Mouse (Mus musculus) midbrain, embryonic 15.5 days (tissue): ENCODE results near the gene Hax1. TPM values are rescaled to one million over a fixed set of nuclear protein-coding genes. Genes with fewer than 3 reads are reported as not detected.

ENCODE experiments used
- ATAC-seq: fragments of 200-750 bp; cut with Nextera tagmentation; replicated peaks from 2 replicates; pipeline ENCODE4 v1.8.0; 2017; ENCODE audit warnings: moderate TSS enrichment
- H3K27ac ChIP-seq: fragments of 300-500 bp; sonication (generic); 2 replicates; pipeline ENCODE4 v1.5.1; 2015; ENCODE audit warnings: mild to moderate bottlenecking, inconsistent platforms
- H3K27me3 ChIP-seq: fragments of 300-500 bp; sonication (generic); replicated peaks from 2 replicates; pipeline ENCODE4 v1.6.1; 2015; ENCODE audit warnings: inconsistent platforms
- H3K36me3 ChIP-seq: fragments of 300-500 bp; sonication (generic); replicated peaks from 2 replicates; pipeline ENCODE4 v1.6.1; 2015; ENCODE audit warnings: inconsistent platforms
- H3K4me1 ChIP-seq: fragments of 300-500 bp; sonication (generic); 2 replicates; pipeline ENCODE4 v1.6.1; 2015; ENCODE audit warnings: inconsistent platforms
- H3K4me2 ChIP-seq: fragments of 300-500 bp; sonication (generic); 2 replicates; pipeline ENCODE4 v1.6.1; 2015; ENCODE audit warnings: inconsistent platforms, mild to moderate bottlenecking, moderate library complexity
- H3K4me3 ChIP-seq: fragments of 300-500 bp; sonication (generic); 2 replicates; pipeline ENCODE4 v1.5.1; 2015; ENCODE audit warnings: mild to moderate bottlenecking, inconsistent platforms
- H3K9ac ChIP-seq: fragments of 300-500 bp; sonication (generic); 2 replicates; pipeline ENCODE4 v1.6.1; 2015; ENCODE audit warnings: mild to moderate bottlenecking, inconsistent platforms
- H3K9me3 ChIP-seq: fragments of 300-500 bp; sonication (generic); 2 replicates; pipeline ENCODE4 v1.6.1; 2016; ENCODE audit warnings: inconsistent platforms
- WGBS: fragments of 180-500 bp; shearing (Covaris S2); methylation state at CpG from one replicate; pipeline ENCODE4 v1.1.7; 2015; ENCODE audit warnings: mixed read lengths; 5-methylcytosine and 5-hydroxymethylcytosine counted together
- polyA plus RNA-seq: library from polyadenylated mRNA; unstranded; fragments of >200 nt; fragmentation: Nextera tagmentation; extraction: Ambion mirVana; gene quantifications from 2 replicates; pipeline ENCODE4 v1.2.1, GENCODE M21; 2015

The Hax1 gene
- polyA plus RNA-seq = 106 and 121 TPM in 2 replicates

- Histone ChIP-seq H3K4me3 (peak within 1 kb of the TSS; percentile 57), H3K9me3 (no peaks in the 10 kb centered on the region), H3K27ac (peak within 1 kb of the TSS; percentile 89), H3K9ac (peak within 1 kb of the TSS; percentile 83), H3K4me1 (peaks cover 22% of the 10 kb centered on the region), H3K4me2 (peak within 1 kb of the TSS; percentile 94), H3K36me3 (peaks cover 22% of the 10 kb centered on the region; the same call in 1 of the 2 replicates), H3K27me3 (no peaks in the 10 kb centered on the region)
- under 1% methylated on average over 26 of the region's 26 CpGs for WGBS
- ATAC-seq = peak; percentile 96
These were observed at the start of gene Hax1 for GRCm38 (mm10) chr3:89998612-89999054. Gene Hax1 (minus strand): TSS chr3:89998780.

GRCm38 (mm10) chr3:90036263-90036662 lies 37.7 kb upstream of the Hax1 start:
- Histone ChIP-seq H3K36me3 (peaks cover 47% of the 10 kb centered on the region), H3K9me3 (no peaks in the 10 kb centered on the region), H3K9ac (no peak overlapping the region), H3K4me2 (no peak overlapping the region), H3K4me3 (no peak overlapping the region), H3K4me1 (no peaks in the 10 kb centered on the region), H3K27ac (no peak overlapping the region), H3K27me3 (no peaks in the 10 kb centered on the region)
- no peak for ATAC-seq
- 98% methylated on average over 1 of the region's 1 CpGs for WGBS

DNA sequence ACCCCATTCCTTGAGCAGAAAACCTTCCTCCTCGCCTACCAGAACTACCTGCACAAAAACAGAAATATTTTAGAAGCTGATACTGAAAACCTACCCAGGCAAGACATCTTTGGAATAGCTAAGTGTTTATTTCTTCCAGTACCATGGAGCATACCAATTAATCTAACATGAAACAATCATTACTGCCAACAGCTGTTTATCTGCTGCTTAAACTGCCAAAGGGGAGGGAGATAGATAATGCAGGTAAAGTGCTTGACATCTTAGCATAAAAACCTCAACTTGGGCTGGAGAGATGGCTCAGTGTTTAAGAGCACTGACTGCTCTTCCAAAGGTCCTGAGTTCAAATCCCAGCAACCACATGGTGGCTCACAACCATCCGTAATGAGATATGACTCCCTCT lies 36.1 kb upstream of the Hax1 start:
- H3K4me1 ChIP-seq = no peaks in the 10 kb centered on the region
- H3K9ac ChIP-seq = no peak overlapping the region
- H3K4me2 ChIP-seq = no peak overlapping the region
- H3K4me3 ChIP-seq = no peak overlapping the region
- H3K9me3 ChIP-seq = no peaks in the 10 kb centered on the region
- 94% methylated on average over 2 of the region's 2 CpGs for WGBS
- no peaks in the 10 kb centered on the region for H3K27me3 ChIP-seq
- peaks cover 48% of the 10 kb centered on the region for H3K36me3 ChIP-seq
- ATAC-seq = no peak
- no peak overlapping the region for H3K27ac ChIP-seq

DNA sequence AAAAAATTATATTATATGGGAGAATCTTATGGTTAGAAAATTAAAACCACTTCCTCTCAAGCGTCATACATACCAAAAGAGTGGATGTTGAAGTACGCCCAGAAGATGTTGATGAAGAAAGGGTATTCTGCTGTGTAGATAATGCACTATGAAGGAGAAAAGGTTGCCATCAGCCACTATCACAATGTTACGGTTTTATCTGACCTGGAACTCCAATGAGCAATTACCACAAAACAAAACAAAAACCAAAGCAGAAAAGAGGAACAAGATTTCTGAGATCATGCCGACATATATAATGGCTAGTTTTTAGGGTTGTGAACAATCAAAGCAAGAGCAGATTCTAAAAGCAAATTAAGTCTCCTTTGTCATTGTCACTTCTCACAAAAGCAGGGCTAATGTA lies 18.0 kb upstream of the Hax1 start:
- Histone ChIP-seq H3K9ac (no peak overlapping the region), H3K4me1 (no peaks in the 10 kb centered on the region), H3K4me3 (no peak overlapping the region), H3K27me3 (no peaks in the 10 kb centered on the region), H3K4me2 (no peak overlapping the region), H3K9me3 (no peaks in the 10 kb centered on the region), H3K27ac (no peak overlapping the region), H3K36me3 (peaks cover 90% of the 10 kb centered on the region)
- WGBS = 92% methylated on average over 4 of the region's 4 CpGs
- no peak for ATAC-seq

GRCm38 (mm10) chr3:90010291-90010690 lies 11.7 kb upstream of the Hax1 start:
- Histone ChIP-seq H3K9me3 (no peaks in the 10 kb centered on the region), H3K4me2 (no peak overlapping the region), H3K4me3 (no peak overlapping the region), H3K27ac (no peak overlapping the region), H3K4me1 (no peaks in the 10 kb centered on the region), H3K27me3 (no peaks in the 10 kb centered on the region), H3K9ac (no peak overlapping the region), H3K36me3 (peaks cover 88% of the 10 kb centered on the region)
- no peak for ATAC-seq
- 87% methylated on average over 2 of the region's 2 CpGs for WGBS

DNA sequence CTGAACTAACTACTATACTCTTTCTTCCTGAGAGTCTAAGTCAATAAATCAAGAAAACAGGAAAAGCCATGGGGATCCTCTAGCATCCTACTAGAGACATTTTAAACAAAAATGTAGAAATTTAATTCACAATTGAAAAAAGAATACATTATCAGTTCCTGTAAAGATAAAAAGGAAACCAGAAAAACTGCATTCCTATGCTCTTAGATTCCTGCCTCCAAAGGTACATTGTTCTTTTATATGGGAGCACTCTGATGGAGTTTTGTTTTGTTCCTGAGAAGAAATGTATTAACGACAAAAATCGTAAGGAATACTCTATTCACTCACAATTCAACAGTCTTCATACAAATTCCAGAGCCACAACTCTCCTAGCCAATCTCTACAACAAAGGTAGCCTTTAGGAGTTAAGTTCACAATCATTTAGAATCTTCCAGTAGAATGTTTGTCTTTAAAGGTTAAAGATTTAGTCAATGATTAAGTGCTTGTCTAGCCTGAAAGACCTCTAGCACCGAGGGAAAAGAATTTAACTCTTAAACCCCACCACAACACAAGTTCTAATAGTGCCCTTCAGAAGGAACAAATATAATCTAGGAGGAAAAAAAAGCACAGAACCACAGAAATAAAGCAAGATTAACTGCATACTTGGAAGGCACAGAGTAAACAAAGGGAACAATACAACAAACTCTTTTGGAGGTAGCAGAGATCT lies 5.7 kb upstream of the Hax1 start:
- WGBS = 81% methylated on average over 3 of the region's 3 CpGs
- Histone ChIP-seq H3K36me3 (peaks cover 57% of the 10 kb centered on the region), H3K4me1 (peaks cover 5% of the 10 kb centered on the region), H3K27ac (no peak overlapping the region), H3K27me3 (no peaks in the 10 kb centered on the region), H3K4me2 (no peak overlapping the region), H3K4me3 (no peak overlapping the region), H3K9me3 (no peaks in the 10 kb centered on the region), H3K9ac (no peak overlapping the region)
- ATAC-seq = no peak

DNA sequence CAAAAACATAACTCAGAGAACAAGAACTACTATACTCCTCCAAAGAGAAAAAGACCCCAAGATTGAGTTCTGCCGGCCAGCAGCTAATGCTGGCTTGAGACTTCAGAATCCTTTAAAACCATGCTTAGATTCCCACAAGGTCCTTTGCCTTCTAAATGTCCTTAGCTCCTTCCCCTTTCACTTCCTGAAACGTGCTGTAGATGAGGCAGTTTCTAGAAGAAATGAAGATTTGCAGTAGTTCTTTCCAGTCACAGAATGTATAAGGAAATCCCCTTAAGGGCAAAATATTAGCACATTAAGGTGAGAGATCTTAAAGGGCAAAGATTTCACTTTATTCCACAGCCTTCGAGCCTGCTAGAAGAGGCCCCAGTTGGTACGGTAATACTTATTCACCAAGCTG lies 1.2 kb upstream of the Hax1 start:
- no peaks in the 10 kb centered on the region for H3K27me3 ChIP-seq
- no peak overlapping the region for H3K4me3 ChIP-seq
- H3K36me3 ChIP-seq = peaks cover 22% of the 10 kb centered on the region; the same call in 1 of the 2 replicates
- no peak overlapping the region for H3K27ac ChIP-seq
- peaks cover 22% of the 10 kb centered on the region for H3K4me1 ChIP-seq
- H3K9me3 ChIP-seq = no peaks in the 10 kb centered on the region
- WGBS = 87% methylated on average over 4 of the region's 4 CpGs
- no peak for ATAC-seq
- no peak overlapping the region for H3K4me2 ChIP-seq
- no peak overlapping the region for H3K9ac ChIP-seq

DNA sequence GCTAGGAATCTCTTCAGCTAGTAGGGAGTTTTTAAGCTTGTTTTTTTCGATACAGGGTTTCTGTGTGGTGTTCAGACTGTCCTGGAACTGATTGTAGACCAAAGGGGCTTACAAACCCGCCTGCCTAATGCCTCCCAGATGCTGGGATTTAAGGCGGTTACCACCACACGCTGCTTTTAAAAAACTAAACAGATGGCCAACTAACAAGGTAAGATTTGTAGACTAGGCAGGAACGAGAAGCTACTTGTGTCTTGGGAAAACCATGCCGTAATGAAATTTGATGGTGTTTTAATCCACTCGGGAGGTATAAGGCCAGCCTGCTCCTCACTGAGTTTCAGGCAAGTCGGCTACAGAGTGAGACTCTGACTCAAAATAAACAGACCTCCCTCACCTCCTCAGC lies 510 bp upstream of the Hax1 start:
- Histone ChIP-seq H3K4me3 (peak overlapping the region; percentile 57), H3K27ac (peak overlapping the region; percentile 89), H3K27me3 (no peaks in the 10 kb centered on the region), H3K36me3 (peaks cover 22% of the 10 kb centered on the region; the same call in 1 of the 2 replicates), H3K9ac (peak overlapping the region; percentile 83), H3K4me1 (peaks cover 22% of the 10 kb centered on the region), H3K9me3 (no peaks in the 10 kb centered on the region), H3K4me2 (peak overlapping the region; percentile 94)
- peak; percentile 64 for ATAC-seq
- 21% methylated on average over 8 of the region's 8 CpGs for WGBS

- Histone ChIP-seq H3K27me3 (no peaks in the 10 kb centered on the region), H3K36me3 (peaks cover 22% of the 10 kb centered on the region; the same call in 1 of the 2 replicates), H3K4me3 (peak overlapping the region; percentile 57), H3K9me3 (no peaks in the 10 kb centered on the region), H3K9ac (peak overlapping the region; percentile 83), H3K27ac (peak overlapping the region; percentile 89), H3K4me1 (peaks cover 22% of the 10 kb centered on the region), H3K4me2 (peak overlapping the region; percentile 94)
- peak; percentile 67 for ATAC-seq
- 13% methylated on average over 23 of the region's 23 CpGs for WGBS
These were observed 637 bp downstream of the Hax1 start for GRCm38 (mm10) chr3:89997791-89998495.

DNA sequence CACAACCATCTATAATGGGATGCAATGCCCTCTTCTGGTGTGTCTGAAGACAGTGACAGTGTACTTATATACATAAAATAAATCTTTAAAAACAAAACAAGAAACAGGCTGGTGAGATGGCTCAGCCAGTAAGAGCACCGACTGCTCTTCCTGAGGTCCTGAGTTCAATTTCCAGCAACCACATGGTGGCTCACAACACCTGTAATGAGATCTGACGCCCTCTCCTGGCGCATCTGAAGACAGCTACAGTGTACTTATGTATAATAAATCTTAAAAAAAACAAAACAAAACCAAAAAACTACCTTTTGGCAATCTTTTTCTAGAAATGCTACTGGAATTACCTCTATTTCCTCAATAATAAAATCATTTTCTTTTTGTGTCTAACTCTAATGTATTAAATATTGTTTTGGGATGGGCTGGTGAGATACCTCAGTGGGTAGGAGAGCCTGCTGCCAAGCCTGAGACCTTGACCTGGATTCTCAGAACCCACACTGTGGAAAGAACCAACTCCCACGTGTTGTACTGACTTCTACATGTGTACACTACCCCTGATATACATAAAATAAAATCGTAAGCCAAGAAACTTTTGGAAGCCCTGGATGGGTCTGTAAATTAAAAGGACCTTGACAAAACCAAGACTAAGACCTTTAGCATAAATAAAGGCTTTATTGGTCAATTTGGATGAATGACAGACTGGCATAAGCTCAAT lies 3.6 kb downstream of the Hax1 start:
- Histone ChIP-seq H3K9ac (no peak overlapping the region), H3K27me3 (no peaks in the 10 kb centered on the region), H3K4me2 (no peak overlapping the region), H3K36me3 (peaks cover 4% of the 10 kb centered on the region; the same call in 1 of the 2 replicates), H3K4me1 (peaks cover 22% of the 10 kb centered on the region), H3K4me3 (no peak overlapping the region), H3K9me3 (no peaks in the 10 kb centered on the region), H3K27ac (no peak overlapping the region)
- WGBS = 92% methylated on average over 5 of the region's 5 CpGs
- ATAC-seq = no peak

DNA sequence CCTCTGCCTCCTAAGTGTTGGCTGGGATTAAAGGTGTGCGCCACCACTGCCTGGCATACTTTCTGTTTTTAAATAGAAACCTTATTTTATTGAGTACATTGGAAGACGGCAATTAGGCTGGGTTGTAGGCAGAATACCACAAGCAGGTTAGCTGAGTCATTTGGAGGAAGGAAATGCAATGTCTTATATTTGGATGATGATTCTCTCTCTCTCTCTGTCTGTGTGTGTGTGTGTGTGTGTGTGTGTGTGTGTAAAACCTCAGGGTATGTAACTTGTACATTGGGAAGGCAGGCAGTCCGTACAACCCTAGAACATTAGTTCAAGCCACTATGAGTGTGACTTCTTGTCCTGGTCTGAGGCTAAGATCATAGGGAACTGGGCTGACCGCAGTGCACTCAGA lies 10.8 kb downstream of the Hax1 start:
- no peaks in the 10 kb centered on the region for H3K27me3 ChIP-seq
- no peaks in the 10 kb centered on the region for H3K4me1 ChIP-seq
- no peak overlapping the region for H3K27ac ChIP-seq
- no peak overlapping the region for H3K4me3 ChIP-seq
- no peaks in the 10 kb centered on the region for H3K36me3 ChIP-seq
- ATAC-seq = no peak
- 92% methylated on average over 4 of the region's 4 CpGs for WGBS
- H3K9ac ChIP-seq = no peak overlapping the region
- no peaks in the 10 kb centered on the region for H3K9me3 ChIP-seq
- no peak overlapping the region for H3K4me2 ChIP-seq

DNA sequence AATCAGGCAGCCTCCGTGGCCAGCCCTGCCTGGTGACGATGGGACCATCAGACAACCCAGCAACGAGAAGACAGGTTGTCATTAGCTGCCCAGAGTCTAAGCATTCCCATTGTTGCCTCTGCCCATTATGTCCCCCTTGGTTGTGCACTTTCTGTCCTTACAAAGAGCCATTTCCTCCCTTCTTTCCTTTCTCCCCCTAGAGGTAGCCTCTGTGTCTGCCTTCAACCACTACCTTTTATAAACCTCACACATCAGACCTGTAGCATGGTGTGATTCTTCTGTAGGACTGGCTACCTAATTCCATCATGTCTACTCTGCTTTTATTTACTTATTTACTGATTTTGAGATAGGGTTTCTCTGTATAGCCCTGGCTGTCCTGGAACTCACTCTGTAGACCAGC lies 11.4 kb downstream of the Hax1 start:
- Histone ChIP-seq H3K27me3 (no peaks in the 10 kb centered on the region), H3K9me3 (no peaks in the 10 kb centered on the region), H3K36me3 (no peaks in the 10 kb centered on the region), H3K4me2 (no peak overlapping the region), H3K9ac (no peak overlapping the region), H3K4me1 (no peaks in the 10 kb centered on the region), H3K4me3 (no peak overlapping the region), H3K27ac (no peak overlapping the region)
- 64% methylated on average over 3 of the region's 3 CpGs for WGBS
- ATAC-seq = no peak
